Mouse (Mus musculus): ENCODE measurements around the gene Trim38.

- TF ChIP-seq CTCF (IDR thresholded peaks at IDR 0.05; ENCODE audit: borderline replicate concordance, control insufficient read depth, extremely low read depth, insufficient read depth, low read length, poor library complexity) (no peak), POLR2A (IDR thresholded peaks at IDR 0.05; ENCODE audit: control insufficient read depth, extremely low read depth, insufficient read depth, low read length, poor library complexity) (no peak)
Measured at GRCm38 (mm10) chr13:23768834-23769397, 797 bp upstream of the Trim38 start.

Measured in thymus, adult 2 months (tissue).